Mouse (Mus musculus) limb, embryonic 12.5 days (tissue): ENCODE data around the gene Ccdc88c. TPM values are rescaled to one million over a fixed set of nuclear protein-coding genes. Genes with fewer than 3 reads are reported as not detected.

ENCODE experiments used
- ATAC-seq: fragments of 200-750 bp; cut with Nextera tagmentation; 2 replicates; pipeline ENCODE4 v1.8.0; 2017; ENCODE audit warnings: low read depth, moderate TSS enrichment; ENCODE audit not compliant: insufficient number of reproducible peaks, insufficient read depth, low FRiP score, low TSS enrichment
- H3K27ac ChIP-seq: fragments of 300-500 bp; sonication (generic); 2 replicates; pipeline ENCODE4 v1.5.1; 2016; ENCODE audit warnings: mild to moderate bottlenecking, moderate library complexity
- H3K27me3 ChIP-seq: fragments of 300-500 bp; sonication (generic); 2 replicates; pipeline ENCODE4 v1.6.1; 2016; ENCODE audit warnings: mild to moderate bottlenecking, moderate library complexity
- H3K36me3 ChIP-seq: fragments of 300-500 bp; sonication (generic); 2 replicates; pipeline ENCODE4 v1.6.1; 2016; ENCODE audit warnings: mild to moderate bottlenecking, moderate library complexity
- H3K4me1 ChIP-seq: fragments of 300-500 bp; sonication (generic); replicated peaks from 2 replicates; pipeline ENCODE4 v1.6.1; 2016
- H3K4me2 ChIP-seq: fragments of 300-500 bp; sonication (generic); 2 replicates; pipeline ENCODE4 v1.6.1; 2016; ENCODE audit warnings: mild to moderate bottlenecking, moderate library complexity
- H3K4me3 ChIP-seq: fragments of 300-500 bp; sonication (generic); replicated peaks from 2 replicates; pipeline ENCODE4 v1.5.1; 2016; ENCODE audit warnings: mild to moderate bottlenecking
- H3K9ac ChIP-seq: fragments of 300-500 bp; sonication (generic); replicated peaks from 2 replicates; pipeline ENCODE4 v1.6.1; 2016; ENCODE audit warnings: mild to moderate bottlenecking, moderate library complexity
- H3K9me3 ChIP-seq: fragments of 300-500 bp; sonication (generic); 2 replicates; pipeline ENCODE4 v1.6.1; 2016; ENCODE audit warnings: mild to moderate bottlenecking, moderate library complexity
- WGBS: fragments of 180-500 bp; shearing (Covaris S2); methylation state at CpG from one replicate; pipeline ENCODE4 v1.1.7; 2016; 5-methylcytosine and 5-hydroxymethylcytosine counted together
- polyA plus RNA-seq: library from polyadenylated mRNA; unstranded; fragments of >200 nt; fragmentation: Nextera tagmentation; extraction: Ambion mirVana; gene quantifications from 2 replicates; pipeline ENCODE4 v1.2.1, GENCODE M21; 2016

Ccdc88c gene
- polyA plus RNA-seq, 1 experiment from 2014 or later = 4.2 TPM

DNA sequence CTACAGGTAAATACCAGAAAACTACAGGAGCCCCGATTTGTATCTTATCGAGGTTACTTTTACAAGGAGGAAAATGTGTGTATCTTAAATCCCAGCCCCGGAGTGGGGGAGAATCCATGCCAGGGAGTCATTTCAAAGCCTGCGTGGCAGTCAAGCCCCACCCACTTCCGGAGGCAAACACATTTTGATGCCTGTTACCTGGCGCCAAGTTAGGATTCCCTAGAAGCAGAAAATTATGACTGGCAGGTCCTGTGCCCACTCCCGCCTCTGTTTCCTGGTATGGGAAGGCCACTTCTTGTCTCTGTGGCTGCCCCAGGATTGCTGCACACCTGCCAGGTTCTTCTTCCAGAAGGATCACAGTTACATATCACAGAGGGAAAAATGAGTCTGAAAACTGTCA is 2.3 kb downstream of the Ccdc88c start:
- Histone ChIP-seq H3K4me1 (peaks cover 24% of the 10 kb centered on the region), H3K9ac (no peak overlapping the region), H3K27me3 (peaks cover 40% of the 10 kb centered on the region), H3K36me3 (no peaks in the 10 kb centered on the region), H3K4me2 (peak overlapping the region; percentile 93), H3K27ac (no peak overlapping the region), H3K9me3 (no peaks in the 10 kb centered on the region), H3K4me3 (peak overlapping the region; percentile 65; the same call in 1 of the 2 replicates)
- ATAC-seq = no peak
- 63% methylated on average over 7 of the region's 7 CpGs for WGBS

DNA sequence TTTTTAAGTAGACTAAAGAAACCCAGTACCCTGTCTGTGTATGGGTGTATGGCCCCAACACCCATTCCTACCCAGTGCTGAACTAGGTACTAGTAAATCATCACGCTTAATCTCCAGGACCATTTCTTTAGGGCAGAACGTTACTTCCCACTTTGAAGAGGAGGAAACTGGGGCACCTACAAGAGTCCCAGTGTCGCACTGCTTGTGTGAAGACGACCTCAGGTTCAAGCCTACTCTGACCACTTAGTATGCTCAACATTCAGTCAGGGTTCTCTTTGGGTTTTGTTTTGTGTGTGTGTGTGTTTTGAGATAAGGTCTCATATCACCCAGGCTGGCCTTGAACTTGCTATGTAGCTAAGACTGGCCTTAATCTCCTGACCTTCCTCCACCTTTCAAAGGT is 2.8 kb downstream of the Ccdc88c start:
- Histone ChIP-seq H3K27ac (no peak overlapping the region), H3K4me2 (no peak overlapping the region), H3K4me3 (no peak overlapping the region), H3K9me3 (no peaks in the 10 kb centered on the region), H3K4me1 (peaks cover 24% of the 10 kb centered on the region), H3K36me3 (no peaks in the 10 kb centered on the region), H3K27me3 (peaks cover 40% of the 10 kb centered on the region), H3K9ac (no peak overlapping the region)
- 87% methylated on average over 4 of the region's 4 CpGs for WGBS
- ATAC-seq = no peak

DNA sequence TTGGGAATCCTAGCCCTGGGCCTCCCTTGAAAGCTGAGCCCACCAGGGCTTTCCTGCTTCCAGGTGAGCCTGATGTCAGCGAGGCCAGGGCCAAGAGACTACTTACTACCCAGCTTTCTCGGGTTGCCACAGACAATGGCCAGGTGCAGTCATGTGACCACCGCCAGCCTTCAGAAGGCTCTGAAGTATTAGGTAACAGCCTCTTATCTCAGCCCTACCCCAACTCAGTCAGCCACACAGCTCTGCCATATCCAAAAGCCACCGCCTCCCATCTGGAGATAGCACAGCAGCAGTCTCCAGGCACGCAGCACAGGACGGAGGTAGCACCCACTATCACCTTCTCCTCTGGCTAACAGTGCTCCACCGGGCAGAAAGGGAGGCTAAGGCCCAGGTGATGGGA is 3.5 kb downstream of the Ccdc88c start:
- Histone ChIP-seq H3K9me3 (no peaks in the 10 kb centered on the region), H3K4me3 (no peak overlapping the region), H3K27ac (no peak overlapping the region), H3K27me3 (peaks cover 40% of the 10 kb centered on the region), H3K4me2 (peak overlapping the region; percentile 16; the same call in 1 of the 2 replicates), H3K36me3 (no peaks in the 10 kb centered on the region), H3K9ac (no peak overlapping the region; the same call in 1 of the 2 replicates), H3K4me1 (peaks cover 24% of the 10 kb centered on the region)
- 49% methylated on average over 7 of the region's 7 CpGs for WGBS
- no peak for ATAC-seq

- ATAC-seq = no peak
- H3K9ac ChIP-seq = no peak overlapping the region; the same call in 1 of the 2 replicates
- no peaks in the 10 kb centered on the region for H3K36me3 ChIP-seq
- H3K9me3 ChIP-seq = no peaks in the 10 kb centered on the region
- peaks cover 40% of the 10 kb centered on the region for H3K27me3 ChIP-seq
- H3K4me3 ChIP-seq = no peak overlapping the region
- 62% methylated on average over 8 of the region's 8 CpGs for WGBS
- peaks cover 24% of the 10 kb centered on the region for H3K4me1 ChIP-seq
- 0 out of 2 replicates have a peak overlapping the region, but pooled peaks have one; percentile 16 for H3K4me2 ChIP-seq
- H3K27ac ChIP-seq = no peak overlapping the region
These were observed 4.0 kb downstream of the Ccdc88c start for GRCm38 (mm10) chr12:101024824-101025223.

DNA sequence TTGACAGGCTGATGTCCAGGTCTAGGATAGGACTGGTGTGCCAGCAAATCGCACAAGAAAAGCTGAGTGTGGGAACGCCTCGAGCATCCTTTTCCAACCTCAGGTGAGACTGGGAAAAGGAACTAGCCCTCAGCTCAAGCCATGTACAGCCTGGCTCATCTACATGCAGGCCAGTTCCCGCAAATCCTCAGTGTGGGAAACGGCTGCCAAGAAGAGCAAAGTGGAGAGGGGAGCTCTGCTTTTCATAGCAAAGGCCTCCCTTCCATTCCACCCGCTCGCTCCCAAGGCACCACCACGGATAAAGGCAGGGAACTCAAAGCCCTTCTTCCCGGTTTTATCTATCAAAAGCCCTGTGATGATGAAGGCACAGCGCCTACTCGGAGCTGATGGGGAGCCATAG is 5.7 kb downstream of the Ccdc88c start:
- ATAC-seq = no peak
- Histone ChIP-seq H3K4me2 (no peak overlapping the region), H3K36me3 (no peaks in the 10 kb centered on the region), H3K27me3 (peaks cover 33% of the 10 kb centered on the region), H3K4me3 (no peak overlapping the region), H3K9me3 (no peaks in the 10 kb centered on the region), H3K9ac (no peak overlapping the region), H3K27ac (no peak overlapping the region), H3K4me1 (peaks cover 33% of the 10 kb centered on the region)
- 84% methylated on average over 11 of the region's 11 CpGs for WGBS

DNA sequence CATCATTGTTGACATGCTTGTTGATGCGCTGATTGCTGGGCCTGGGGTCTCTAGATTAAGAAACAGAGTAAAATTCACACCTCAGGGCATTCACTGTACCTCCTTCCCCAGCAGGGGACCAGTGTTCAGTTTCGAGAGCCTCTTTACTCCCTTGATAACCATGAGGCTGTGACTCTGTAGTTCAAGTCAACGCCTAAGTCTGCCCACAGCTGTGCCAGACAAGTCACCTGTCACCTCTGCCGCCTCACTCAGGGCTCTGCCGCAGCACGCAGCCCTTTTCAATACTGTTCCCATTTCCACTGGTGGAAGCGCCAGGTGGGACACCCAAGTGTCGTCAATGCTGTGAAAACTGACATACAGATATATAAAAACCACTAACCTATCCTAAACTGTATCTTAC is 6.5 kb downstream of the Ccdc88c start:
- Histone ChIP-seq H3K4me2 (no peak overlapping the region), H3K9me3 (no peaks in the 10 kb centered on the region), H3K4me3 (no peak overlapping the region), H3K4me1 (peaks cover 38% of the 10 kb centered on the region), H3K9ac (no peak overlapping the region), H3K36me3 (no peaks in the 10 kb centered on the region), H3K27me3 (peaks cover 25% of the 10 kb centered on the region), H3K27ac (no peak overlapping the region)
- ATAC-seq = no peak
- WGBS = 86% methylated on average over 8 of the region's 8 CpGs

DNA sequence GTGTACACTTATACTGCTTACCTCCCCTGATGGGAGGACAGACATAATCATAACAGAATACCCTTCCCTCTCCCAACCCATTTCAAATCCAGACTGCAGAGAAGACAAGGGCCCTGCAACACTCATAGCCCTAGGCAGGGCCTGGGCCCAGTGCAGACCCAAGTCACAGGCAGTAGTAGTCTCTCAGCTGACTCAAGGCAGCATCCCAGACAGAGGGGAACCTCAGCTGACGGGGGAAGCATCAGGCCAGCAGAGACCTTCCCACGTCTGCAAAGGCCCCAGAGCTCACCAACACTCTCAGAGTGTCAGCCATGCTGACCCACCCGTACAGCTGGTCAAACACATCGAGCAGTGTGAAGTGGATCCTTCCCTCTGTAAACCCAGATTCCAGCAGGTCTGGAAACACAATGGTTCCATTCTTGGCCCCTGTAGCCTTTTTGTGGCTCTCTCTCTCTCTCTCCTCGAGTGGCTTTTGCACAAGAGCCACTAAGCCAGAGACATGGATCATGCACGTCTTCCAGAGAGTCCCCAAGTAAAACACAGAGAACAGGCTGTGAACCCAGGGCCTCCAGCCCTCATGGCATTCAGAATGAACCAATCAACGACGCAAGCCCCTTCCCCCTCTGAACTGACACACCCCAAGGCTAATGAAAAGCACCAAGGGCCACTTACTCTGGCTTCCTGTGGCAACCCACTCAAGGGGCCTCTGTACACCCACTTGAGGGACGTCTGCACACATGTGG is 7.2 kb downstream of the Ccdc88c start:
- Histone ChIP-seq H3K36me3 (no peaks in the 10 kb centered on the region), H3K9me3 (no peaks in the 10 kb centered on the region), H3K4me3 (no peak overlapping the region), H3K27me3 (peaks cover 21% of the 10 kb centered on the region), H3K4me1 (peaks cover 38% of the 10 kb centered on the region), H3K4me2 (no peak overlapping the region), H3K9ac (no peak overlapping the region), H3K27ac (no peak overlapping the region)
- ATAC-seq = no peak
- 70% methylated on average over 9 of the region's 9 CpGs for WGBS

DNA sequence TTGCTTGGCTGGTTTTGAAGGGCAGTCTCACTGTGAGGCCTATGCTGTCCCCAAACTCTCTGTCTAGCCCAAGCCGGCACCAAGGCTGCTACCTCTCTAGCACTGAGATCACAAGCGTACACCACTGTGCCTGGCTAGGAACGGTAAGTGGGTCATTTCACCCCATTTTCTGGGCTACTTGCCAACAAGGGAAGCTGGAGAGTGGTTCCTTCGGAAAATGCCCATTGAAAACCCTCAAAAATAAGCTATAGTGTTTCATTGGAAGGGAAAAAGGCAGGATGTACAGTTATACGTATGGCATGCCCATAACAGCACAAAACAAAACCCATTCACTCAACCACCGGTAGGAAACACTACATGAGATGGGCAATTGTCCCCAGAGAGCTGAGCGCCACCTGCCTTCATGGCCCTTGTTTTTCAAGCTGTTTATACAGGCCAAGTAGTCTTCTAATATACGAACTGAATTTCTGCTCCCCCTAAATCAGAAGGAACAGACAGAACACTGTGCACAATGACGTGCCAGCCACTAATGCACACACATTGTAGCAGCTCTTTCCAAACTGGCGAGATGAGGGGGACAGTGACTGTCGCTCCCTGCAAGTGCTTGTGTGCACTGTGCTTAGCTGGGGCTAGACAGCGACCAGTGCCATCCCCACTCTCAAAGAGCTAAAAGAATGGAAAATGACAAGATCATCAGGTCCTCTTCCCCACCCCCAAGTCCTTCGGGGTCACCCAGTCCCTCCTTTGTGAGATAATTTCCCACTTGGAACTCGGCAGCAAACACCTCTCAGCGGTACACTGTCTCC is 8.4 kb downstream of the Ccdc88c start:
- no peaks in the 10 kb centered on the region for H3K36me3 ChIP-seq
- peaks cover 10% of the 10 kb centered on the region for H3K27me3 ChIP-seq
- H3K4me2 ChIP-seq = no peak overlapping the region
- ATAC-seq = no peak
- H3K27ac ChIP-seq = no peak overlapping the region
- no peak overlapping the region for H3K4me3 ChIP-seq
- no peak overlapping the region for H3K9ac ChIP-seq
- H3K9me3 ChIP-seq = no peaks in the 10 kb centered on the region
- H3K4me1 ChIP-seq = peaks cover 46% of the 10 kb centered on the region
- WGBS = 88% methylated on average over 15 of the region's 15 CpGs

DNA sequence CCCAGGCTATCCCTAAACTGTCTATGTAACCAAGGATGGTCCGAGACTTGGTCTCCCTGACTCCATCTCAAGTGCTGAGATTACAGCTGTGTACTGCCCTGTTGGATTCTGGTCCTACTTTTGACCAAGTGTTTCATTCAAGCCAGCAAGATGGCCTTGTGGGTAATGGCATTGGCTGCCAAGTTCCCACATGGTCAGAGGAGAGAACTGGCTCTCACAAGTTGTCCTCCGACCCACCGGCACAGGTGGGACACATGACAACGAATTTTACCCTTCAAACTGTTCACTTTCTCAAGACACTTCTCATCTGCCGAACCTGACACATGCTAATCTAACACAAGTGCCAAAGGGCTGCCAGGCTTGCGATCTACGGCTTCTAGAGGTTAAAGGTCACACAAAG is 9.4 kb downstream of the Ccdc88c start:
- ATAC-seq = no peak
- H3K9me3 ChIP-seq = no peaks in the 10 kb centered on the region
- H3K9ac ChIP-seq = no peak overlapping the region
- H3K36me3 ChIP-seq = no peaks in the 10 kb centered on the region
- peaks cover 3% of the 10 kb centered on the region for H3K27me3 ChIP-seq
- no peak overlapping the region for H3K27ac ChIP-seq
- no peak overlapping the region for H3K4me2 ChIP-seq
- 85% methylated on average over 7 of the region's 7 CpGs for WGBS
- H3K4me1 ChIP-seq = peaks cover 46% of the 10 kb centered on the region
- H3K4me3 ChIP-seq = no peak overlapping the region

GRCm38 (mm10) chr12:101019031-101019430 is 9.8 kb downstream of the Ccdc88c start:
- H3K4me2 ChIP-seq = no peak overlapping the region
- H3K9ac ChIP-seq = no peak overlapping the region
- H3K36me3 ChIP-seq = no peaks in the 10 kb centered on the region
- peaks cover 3% of the 10 kb centered on the region for H3K27me3 ChIP-seq
- no peak for ATAC-seq
- H3K4me1 ChIP-seq = peaks cover 50% of the 10 kb centered on the region
- H3K27ac ChIP-seq = no peak overlapping the region
- 77% methylated on average over 5 of the region's 5 CpGs for WGBS
- H3K9me3 ChIP-seq = no peaks in the 10 kb centered on the region
- no peak overlapping the region for H3K4me3 ChIP-seq

DNA sequence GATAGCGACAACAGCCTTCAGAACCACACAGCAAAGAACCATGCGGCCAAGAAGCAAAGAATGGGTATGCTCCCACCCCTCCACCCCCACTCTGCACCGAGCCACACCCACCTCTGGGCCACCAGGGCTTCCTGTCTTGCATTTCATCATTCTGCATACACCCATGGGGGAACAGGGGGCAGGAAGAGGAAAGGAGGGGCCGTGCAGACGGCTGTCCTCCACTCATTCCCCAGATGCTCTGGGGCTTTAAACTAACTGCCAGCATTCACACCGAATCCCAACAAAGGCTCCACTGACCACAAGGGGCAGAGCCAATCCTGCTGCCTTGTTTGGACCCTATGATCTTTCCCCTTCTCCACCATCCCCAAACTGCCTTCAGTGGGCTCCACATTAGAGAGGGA is 10.9 kb downstream of the Ccdc88c start:
- H3K9me3 ChIP-seq = no peaks in the 10 kb centered on the region
- H3K9ac ChIP-seq = no peak overlapping the region
- 14% methylated on average over 6 of the region's 6 CpGs for WGBS
- ATAC-seq = no peak; the same call in 1 of the 2 replicates
- 0 out of 2 replicates have a peak overlapping the region, but pooled peaks have one; percentile 29 for H3K27ac ChIP-seq
- peaks cover 3% of the 10 kb centered on the region; the same call in 1 of the 2 replicates for H3K27me3 ChIP-seq
- peak overlapping the region; percentile 32 for H3K4me2 ChIP-seq
- no peak overlapping the region for H3K4me3 ChIP-seq
- H3K4me1 ChIP-seq = peaks cover 58% of the 10 kb centered on the region
- no peaks in the 10 kb centered on the region for H3K36me3 ChIP-seq
